Mouse (Mus musculus): Measurements from ENCODE around the gene Pkd1. TPM values are rescaled to one million over a fixed set of nuclear protein-coding genes. Genes with fewer than 3 reads are reported as not detected.

Gene Pkd1
- total RNA-seq, 2 experiments from 2014 or later: 78.8 to 80.0 TPM

DNA sequence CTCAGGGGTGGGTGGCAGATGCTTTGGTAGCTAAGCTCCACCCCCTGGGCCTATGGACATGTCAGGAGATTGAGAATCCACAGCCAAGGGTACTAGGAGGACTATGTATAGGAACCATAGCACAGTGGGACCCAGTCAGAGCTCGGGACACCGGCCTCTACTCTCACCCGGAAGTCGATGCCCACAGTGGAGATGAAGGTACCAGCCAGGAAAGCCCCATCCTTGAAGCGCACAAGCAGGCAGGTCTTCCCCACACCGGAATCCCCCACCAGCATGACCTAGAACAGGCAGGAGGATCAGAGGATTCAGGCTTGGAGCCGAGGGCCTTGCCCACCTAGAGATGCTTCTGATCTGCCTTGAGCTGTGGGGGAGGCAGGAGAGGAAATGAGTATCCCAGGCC lies 17.6 kb upstream of the Pkd1 start:
- no peak for DNase-seq (ENCODE audit: low spot score in 2 of 2)

DNA sequence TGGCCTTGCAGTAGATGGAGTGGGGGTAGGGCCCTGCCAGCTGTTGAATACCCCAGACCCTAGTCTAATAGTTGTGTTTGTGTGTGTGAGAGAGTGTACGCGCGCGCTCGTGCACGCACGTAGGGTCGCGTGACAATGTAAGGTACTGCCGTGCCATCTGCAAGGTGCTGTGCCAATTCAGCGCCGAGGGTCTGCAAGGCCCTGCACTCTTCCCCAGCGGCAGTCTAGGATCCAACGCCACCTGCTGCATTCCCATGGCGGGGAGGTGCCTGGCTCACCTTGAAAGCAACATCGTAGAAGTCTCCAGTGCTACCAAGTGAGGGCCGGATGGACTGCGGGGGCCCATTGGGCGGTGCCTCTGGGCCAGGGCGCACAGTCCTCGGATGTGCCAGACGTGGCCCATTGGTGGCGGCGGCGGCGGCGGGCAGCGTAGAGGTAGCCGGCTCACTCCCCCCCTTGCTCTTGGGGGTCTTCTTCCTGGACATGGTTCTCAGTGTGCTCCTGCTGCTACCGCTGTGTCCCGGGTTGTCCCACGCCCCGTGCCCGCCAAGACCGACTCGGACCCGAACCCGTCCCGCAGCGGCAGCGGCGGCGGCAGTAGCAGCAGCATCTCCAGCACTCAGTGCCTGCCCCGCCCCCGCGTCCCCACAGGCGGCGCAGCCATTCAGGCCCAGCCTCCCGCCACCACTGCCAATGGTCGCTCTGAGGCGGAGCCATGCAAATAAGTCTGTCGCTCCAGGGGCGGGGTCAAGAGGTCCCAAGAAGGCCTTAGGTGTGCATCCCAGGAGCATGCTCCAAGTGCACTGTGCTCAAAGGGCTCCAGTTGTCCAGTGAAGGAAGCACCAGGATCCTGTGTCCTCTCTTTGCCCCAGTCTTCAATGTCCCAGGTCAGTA lies 16.3 kb upstream of the Pkd1 start:
- DNase-seq (ENCODE audit: low spot score in 2 of 2): peak; percentile 87 to 95

DNA sequence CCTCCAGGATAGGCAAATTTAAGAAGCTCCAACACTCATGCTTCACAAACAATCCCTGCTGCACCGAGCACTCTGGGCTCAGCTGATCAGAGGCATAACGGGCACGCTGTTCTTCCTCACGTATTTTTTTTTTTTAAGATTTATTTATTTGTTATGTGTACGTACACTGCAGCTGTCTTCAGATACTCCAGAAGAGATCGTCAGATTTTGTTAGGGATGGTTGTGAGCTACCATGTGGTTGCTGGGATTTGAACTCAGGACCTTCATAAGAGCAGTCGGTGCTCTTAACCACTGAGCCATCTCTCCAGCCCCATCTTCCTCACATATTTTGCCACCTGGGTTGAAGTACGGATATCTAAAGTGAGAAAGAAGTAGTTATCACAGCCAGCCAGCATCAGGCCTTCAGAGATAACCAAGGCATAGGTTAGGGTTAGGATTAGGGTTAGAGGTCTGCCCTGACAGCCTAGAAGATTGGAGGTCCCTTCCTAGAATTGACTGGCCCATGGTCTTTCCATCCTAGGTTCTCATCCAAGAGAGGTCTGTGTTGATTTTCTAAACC lies 15.4 kb upstream of the Pkd1 start, which contains the start of gene Rab26:
TSS of gene Rab26 (minus strand) at position 51 of the 559 bp plus-strand sequence.
- no peak for DNase-seq (ENCODE audit: low spot score in 2 of 2)

DNA sequence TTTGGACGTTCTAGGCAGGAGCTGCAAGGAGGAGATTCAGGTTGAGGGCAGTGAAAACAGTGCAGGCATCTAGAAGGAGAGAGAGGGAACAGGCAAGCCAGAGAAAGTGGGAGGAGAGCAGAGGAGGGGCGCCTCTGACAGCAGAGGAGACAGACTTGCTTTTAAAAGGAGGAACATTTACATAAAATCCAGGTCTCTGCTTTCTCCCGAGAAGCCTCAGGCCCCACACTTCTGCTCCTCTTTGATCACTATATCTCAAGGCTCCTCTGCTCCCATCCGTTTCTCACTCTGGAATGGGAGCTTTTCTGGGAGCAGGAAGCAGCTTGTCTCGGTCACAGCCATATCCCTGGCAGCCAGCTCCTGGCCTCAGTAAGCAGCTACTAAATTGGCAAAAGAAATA lies 14.3 kb upstream of the Pkd1 start:
- peak in 1 of 2 experiments; percentile 46 for DNase-seq (ENCODE audit: low spot score in 2 of 2)

DNA sequence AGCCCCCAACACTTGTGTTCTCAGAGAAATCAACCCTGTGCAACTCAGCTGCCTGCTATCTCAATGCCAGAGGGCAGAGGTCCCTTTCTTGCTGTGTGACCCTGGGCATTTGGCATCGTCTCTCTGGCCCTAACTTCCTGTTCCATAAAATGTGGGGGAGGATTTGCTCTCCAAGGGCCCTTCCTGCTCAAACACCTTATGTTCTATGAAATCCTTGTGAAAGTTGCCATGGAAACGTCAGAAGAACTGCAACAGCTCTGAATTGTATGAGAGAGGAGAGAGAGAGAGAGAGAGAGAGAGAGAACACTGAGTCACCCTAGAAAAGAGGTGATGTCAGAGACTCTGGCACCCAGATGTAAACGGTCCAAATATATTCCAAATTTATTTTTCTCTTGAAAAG lies 12.1 kb upstream of the Pkd1 start:
- DNase-seq (ENCODE audit: low spot score in 2 of 2): peak in 1 of 2 experiments; percentile 57

DNA sequence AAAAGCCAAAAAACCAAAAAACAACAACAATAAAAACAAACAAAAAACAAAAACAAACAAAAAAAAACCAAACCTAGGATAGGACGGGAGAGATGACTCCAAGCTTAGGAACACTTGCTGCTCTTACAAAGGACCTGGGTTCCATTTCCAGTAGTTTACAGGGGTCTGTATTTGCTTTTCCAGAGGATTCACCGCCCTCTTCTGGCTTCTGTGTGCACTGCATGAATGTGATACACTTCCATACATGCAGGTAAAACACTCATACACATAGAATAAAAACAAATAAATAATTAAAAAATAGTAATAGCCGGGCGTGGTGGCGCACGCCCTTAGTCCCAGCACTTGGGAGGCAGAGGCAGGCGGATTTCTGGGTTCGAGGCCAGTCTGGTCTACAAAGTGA lies 10.7 kb upstream of the Pkd1 start:
- DNase-seq (ENCODE audit: low spot score in 2 of 2): peak in 1 of 2 experiments; percentile 63

DNA sequence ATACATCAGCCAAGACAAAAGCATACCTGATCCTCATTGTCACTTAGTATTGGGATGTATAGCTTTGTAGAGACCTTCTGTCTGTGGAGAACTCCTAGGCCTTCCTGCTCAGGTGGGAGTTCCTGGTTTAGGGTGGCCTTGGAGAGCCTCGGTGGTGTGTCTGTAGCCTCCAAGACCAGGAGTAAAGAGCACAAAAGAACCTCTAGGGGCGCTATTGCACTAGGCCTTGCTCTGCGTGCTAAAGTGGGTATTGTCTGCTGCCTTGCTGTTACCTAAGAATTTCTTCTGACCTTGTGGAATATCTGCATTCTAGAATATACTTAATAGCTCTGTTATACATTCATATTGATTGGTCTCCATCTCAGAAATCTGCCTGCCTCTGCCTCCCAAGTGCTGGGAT lies 9.3 kb upstream of the Pkd1 start:
- DNase-seq (ENCODE audit: low spot score in 2 of 2): peak in 1 of 2 experiments; percentile 49

DNA sequence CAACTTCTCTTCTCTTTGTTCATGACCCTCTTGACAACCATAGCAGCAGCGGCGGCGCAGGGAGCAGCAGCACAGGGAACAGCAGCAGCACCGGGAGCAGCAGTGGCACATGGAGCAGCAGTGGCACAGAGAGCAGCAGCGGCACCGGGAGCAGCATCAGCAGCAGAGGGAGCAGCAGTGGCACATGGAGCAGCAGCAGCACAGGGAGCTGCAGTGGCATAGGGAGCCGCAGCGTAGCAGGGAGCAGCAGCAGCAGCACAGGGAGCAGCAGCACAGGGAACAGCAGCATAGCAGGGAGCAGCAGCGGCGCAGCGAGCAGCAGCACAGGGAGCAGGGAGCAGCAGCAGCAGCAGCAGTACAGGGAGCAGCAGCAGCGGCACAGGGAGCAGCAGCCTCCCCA lies 5.0 kb upstream of the Pkd1 start:
- no peak for DNase-seq (ENCODE audit: low spot score in 2 of 2)

DNA sequence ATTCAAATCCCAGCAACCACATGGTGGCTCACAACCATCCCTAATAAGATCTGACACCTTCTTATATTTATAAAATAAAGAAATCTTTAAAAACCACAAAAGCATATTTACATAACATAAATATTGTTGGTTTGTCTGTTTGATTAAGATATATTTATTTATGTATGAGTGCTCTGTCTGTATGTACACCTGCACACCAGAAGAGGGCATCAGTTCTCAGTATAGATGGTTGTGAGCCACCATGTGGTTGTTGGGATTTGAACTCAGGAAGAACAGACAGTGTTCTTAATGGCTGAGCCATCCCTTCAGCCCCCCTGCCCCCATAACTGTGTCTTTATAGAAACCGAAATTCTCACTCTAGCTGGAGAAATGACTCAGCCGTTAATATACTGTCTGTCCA lies 4.4 kb upstream of the Pkd1 start:
- no peak for DNase-seq (ENCODE audit: low spot score in 2 of 2)

DNA sequence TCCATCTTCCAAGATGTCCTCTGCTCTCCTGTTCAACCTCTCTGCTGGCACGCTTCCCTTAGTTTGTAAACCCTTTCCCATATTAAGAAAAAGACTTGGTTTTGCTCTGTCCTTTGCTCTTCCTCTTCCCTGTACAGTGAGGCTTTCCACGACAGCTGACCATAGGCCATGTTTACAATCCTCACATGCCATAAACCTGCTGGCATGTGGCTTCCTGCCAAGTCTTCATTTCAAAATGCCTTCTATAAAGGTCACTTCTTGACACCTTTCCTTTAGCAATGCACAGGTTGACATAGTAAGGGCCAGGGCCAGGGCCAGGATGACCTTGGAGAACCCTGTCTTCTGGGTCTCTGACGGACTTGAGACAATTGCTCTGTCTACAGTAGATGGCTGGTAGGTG lies 3.4 kb upstream of the Pkd1 start:
- DNase-seq (ENCODE audit: low spot score in 2 of 2): no peak

DNA sequence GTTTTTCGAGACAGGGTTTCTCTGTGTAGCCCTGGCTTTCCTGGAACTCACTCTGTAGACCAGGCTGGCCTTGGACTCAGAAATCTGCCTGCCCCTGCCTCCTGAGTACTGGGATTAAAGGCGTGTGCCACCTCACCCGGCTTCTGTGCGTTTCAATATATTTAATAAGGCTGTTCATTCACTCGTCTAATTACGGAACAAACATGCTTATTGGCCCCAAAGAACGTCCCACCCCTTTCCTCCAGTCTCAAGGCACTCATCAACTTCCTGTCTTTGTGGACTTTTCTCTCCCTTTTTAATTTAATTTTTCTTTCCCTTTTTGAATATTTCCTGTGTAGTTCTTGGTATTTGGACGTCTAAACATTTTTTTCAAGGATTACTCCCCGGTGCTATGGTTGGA lies 1.2 kb upstream of the Pkd1 start:
- DNase-seq (ENCODE audit: low spot score in 2 of 2): no peak

DNA sequence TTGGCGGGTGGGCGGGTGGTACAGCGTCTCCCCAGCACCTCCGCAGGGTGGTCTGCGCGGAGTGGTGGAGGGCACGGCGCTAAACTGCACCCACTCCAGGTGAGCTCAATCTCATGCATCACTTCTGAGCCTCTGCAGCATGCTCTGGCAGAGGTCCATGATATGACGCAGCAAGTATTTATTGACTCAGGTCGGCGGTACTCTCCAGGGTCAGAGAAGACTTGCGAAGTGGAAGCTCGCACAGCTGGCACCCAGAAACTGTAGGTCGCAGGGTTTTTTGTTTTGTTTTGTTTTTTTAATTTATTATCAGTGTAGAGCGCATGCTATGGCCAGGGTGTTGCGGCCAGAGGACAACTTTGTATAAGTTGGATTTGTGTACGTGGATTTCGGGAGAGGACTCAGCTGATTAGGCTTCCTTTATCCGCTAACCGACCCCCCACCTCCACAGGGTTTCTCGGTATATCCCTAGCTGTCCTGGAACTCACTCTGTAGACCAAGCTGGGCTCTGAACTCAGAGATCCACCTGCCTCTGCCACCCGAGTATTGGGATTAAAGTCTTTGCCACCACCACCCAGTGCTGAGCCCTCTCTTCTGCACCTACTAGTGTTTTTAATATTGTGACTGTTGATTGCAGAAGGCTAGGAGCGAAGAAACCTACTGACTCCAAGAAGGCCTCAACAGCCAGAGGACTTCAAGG lies 565 bp upstream of the Pkd1 start:
- peak in 1 of 2 experiments; percentile 58 for DNase-seq (ENCODE audit: low spot score in 2 of 2)

DNA sequence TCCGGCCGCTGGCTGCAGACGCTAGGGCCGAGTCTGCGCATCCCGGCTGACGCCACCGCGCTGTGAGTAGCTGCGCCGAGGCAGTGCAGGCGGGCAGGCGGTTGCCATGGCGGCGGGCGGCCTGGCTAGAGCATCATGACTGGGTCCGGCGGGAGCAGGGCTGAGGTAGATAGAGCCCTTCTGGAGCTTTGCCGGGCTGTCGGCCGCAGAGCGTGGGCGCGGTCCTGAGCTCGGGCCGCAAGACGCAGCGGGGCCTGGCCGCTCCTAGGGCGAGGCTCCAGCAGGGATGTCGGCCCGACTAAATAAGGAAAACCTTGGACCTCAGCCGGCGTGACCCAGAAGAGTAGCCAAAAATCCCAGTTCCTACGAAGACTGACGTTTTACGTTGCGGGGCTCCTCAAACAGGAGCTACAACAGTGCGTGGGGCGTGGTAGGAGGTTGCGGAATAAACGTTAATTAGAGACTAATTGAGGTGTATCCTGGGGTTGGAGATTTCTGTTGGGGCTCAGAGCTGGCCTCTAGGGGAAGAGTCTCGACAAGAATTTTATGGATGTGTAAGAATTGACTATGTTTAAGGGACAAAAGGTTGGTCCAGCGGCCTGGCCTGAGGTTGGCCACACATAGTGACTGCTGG lies 899 bp downstream of the Pkd1 start:
- DNase-seq (ENCODE audit: low spot score in 2 of 2): peak in 1 of 2 experiments; percentile 80

DNA sequence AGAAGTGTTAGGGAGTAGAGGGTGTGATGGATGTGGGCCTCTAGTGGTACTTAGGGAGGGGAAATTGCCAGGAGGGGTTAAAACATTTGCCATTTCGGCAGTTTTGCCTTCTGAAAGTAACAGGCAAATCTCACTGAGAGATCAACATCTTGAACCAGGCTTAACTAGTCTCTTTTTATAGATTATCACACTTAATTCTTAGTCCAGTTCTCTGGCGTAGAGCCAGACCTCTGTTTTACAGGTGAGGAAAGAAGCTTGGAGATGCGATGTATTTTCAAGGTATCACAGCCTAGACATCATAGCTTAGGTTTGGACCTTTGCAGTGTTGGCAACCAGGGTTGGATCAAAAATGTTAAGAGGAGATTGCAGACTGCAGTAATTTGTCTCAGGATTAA lies 1.4 kb downstream of the Pkd1 start:
- no peak for DNase-seq (ENCODE audit: low spot score in 2 of 2)

DNA sequence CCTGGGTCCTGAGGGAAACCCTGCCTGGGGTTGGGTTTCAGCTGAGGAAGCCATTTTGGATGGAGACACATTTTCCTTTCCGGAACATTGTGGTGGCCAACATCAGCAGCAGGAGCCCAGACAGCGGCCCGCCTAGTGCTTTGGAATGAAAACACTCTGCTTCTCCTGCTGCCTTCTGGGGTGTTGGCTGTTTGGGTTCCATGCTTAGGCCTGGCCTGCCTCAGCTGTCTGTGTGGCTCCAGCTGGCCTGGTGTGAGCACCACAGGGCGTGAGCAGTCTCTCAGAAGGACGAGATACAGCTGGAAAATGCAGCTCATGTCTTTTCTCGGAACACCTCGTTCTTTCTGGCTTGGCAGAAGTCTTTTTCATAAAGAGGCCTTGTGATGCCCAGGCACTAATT lies 7.5 kb downstream of the Pkd1 start:
- no peak for DNase-seq (ENCODE audit: low spot score in 2 of 2)

DNA sequence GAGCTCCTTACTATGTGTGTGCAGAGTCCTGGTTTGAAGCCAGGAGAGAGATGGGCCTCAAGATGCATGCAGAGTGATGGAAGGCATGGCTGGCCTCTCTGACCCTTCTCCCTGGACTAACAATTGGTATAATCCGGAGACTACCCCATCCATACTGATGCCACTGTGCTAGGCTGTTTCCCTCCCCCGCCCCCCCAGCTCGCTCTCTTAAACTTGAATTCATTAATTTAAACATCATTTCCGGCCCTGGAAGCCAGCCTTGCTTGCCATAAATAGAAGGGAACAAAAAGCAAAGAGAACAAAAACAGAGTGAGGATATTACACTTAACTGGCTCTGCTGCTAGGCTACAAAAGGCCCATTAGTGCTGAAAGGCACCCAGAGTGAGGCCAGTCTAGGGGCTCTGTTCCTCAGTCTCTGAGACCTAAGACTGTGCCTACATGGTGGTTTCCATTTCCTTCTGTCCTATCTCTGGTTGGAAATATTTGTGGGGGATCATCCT lies 9.0 kb downstream of the Pkd1 start:
- peak in 1 of 2 experiments; percentile 71 for DNase-seq (ENCODE audit: low spot score in 2 of 2)

DNA sequence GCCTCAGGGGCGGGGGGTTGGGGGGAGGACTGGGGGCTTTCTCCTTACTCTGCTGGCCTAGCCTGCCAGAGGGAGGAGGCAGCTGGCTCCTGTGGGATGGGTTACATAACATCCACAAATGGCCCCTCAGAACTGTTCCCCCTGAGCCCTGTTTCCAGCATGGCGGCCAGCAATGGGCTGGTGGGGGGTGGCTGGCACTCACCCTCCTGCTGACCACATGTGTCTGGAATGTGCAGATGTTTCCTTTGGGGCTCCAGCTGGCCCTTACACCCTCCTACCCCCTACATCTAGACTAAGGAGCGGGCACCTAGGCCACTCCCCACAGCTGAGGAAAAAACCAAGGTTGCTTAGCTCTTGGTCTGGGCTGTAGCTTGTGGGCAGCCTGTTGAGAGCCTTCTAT lies 9.5 kb downstream of the Pkd1 start:
- DNase-seq (ENCODE audit: low spot score in 2 of 2): no peak

DNA sequence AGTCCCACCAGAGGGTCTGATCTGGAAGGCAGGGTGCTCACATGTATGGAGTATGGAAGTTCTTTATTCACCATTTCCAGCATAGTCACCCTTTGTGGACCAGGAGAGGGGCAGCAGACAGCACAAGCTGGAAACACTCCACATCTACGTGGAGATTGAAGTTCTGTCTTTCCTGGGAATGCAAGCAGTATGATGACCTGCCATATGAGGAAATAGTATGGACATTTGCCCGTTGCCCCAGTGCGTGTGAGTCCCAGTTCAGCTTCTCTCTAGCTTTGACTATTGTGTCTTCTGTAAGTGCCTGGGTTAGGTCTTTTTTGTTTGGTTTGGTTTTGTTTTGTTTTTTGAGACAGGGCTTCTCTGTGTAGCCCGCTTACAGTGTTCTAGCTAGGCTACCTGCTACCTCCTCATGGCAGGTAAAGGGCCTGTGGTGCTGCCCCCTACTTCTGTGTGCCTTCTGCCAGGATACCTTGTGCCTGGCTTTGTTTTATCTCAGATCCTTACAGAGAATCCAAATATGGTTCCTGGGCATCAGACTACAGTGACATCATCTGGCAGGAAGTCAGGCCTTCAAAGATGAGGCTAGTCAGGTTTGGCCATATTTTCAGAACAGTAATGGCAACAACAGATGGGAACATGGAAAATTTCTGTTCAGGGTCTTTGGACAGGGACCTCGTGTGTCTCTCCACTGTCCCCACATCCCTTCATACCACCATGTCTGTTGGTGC lies 10.8 kb downstream of the Pkd1 start:
- no peak for DNase-seq (ENCODE audit: low spot score in 2 of 2)

DNA sequence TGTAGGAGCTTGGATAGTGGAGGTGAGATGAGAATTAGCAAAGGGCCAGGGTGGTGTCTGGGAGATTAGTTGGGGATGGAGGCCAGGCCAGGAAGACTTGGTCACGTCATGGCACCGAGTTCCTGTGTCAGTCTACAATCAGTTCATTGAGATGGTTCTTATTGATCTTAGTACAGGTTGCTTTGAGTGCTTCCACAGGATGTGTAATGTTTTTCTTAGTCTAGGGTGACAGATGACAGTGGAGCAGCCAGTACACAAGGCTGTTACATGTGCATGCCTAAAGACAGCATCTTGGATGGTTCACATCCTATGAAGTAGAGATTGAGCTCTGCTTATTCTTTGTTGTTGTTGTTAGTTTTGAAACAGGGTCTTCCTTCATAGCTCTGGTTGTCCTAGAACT lies 12.0 kb downstream of the Pkd1 start:
- DNase-seq (ENCODE audit: low spot score in 2 of 2): no peak

DNA sequence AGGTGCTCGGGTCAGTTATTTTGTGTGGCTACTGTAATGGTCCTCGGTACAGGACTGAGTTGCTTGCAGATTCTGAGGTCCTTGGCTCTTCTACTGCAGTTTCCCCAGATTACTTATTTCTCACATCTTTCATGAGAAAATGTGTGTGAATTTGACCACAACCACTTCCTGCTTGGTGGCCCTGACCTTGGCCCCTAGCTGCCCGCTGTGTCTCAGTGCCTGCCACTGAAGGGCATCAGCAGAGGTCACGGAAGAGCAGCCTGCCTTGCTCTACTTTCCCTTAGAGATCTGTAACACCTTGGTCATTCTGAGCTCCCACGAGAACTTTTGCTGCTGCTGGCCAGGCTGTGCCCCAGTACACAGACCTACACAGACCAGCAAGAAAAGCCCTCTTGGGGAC lies 14.0 kb downstream of the Pkd1 start:
- no peak for DNase-seq (ENCODE audit: low spot score in 2 of 2)

DNA sequence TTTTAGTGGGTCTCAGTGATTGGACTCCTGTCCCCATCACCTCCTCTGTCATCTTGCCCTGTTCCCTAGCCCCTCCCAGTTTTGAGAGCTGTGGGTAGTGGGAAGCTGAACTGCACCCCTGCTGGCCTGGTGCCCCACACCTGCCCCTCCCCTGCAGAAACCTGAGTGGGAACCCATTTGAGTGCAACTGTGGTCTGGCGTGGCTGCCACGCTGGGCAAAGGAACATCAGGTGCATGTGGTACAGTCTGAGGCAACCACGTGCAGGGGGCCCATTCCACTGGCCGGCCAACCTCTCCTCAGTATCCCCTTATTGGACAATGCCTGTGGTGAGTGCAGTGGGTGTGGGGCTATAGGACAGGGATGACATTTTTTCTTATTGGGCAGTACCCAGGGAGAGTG lies 14.8 kb downstream of the Pkd1 start:
- no peak for DNase-seq (ENCODE audit: low spot score in 2 of 2)
